Mouse (Mus musculus): ENCODE measurements at regions not wholly inside any gene's neighbourhood (a gene's known extent, or its start where the extent isn't known, plus 50 kb on each side); places are given as distances from the start of the nearest gene placed in this dataset.
A peak's percentile ranks its signal among the peaks of the same experiment; 100 is the strongest.

DNA sequence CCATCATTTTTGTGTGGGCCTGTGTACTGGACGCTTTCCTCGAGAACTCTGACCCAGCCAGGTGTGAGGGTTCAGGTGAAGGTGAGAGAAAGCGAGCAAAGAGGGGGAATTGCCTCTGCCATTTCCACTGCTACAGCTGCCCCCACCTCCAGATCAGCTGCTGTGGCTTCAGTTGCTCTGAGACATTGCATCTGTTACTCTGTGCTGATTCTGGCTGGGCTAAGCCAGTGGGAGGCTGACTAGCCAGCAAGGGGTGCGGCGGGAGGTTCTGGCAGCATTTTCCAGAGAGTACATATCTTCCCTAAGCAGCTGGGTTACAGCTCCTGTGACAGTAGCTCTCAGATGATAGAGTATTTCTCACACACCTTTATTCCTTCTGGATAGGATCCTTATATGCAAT is 712.7 kb upstream of the Cdh18 start:
- no peak for ATAC-seq

DNA sequence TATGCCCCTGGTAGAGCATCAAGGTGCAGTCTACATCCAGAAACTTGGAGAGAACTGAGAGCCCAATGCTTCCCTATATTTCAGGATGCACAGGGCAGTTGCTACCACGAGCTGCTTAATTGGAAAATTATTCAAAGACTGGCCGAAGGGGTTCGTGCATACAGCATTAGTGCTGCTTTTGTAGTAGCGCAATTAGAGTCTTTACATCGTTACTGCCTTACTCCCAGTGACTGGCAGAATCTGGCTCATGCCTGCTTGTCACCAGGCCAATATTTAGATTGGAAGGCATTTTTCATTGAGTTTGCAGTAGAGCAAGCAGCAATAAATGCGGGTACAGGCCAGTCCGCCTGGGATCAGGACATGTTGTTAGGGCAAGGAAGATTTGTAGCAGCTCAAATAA is 690.3 kb upstream of the Cdh18 start:
- ATAC-seq = no peak

DNA sequence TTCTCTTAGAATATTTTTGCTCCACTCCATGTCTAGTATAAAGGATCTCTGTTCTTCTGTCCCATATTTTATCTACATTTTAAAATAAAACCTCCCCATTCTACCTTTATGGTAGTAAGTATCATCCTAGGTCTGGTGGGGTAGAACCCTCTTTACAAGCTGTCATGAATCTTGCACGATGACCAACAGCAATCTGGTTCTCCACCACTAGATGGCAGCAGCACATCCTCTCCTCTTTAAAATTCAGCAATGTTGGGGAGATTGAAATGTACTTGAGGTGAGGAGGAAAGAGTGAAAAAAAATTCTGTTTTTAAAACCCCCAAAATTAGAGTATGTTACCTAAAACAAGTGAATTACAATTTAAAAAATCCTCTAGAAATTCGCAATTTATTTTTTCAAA is 663.6 kb upstream of the Cdh18 start:
- ATAC-seq = peak; percentile 32
